Mouse (Mus musculus) activated CD4-positive, CD25-positive, alpha-beta regulatory T cell, adult 4 months (primary cell): Measurements from ENCODE around the gene Gm28305. TPM values are rescaled to one million over a fixed set of nuclear protein-coding genes. Genes with fewer than 3 reads are reported as not detected.

Experiments
- polyA plus RNA-seq, 2 experiments: library from polyadenylated mRNA; unstranded; fragments of 100-300 nt; shearing (Covaris generic); gene quantifications; one replicate each; pipeline ENCODE4 v1.2.1; 2017

The Gm28305 gene
- polyA plus RNA-seq, 2 experiments from 2014 or later: not detected

Other genes starting within 250 kb of the Gm28305 start
- gene Nphp3, start 38.1 kb upstream of the Gm28305 start, polyA plus RNA-seq: under 1 TPM; 0.23 to 0.82 TPM
- gene Uba5, start 22.5 kb downstream of the Gm28305 start, polyA plus RNA-seq: 10 to 100 TPM; 11.5 to 12.1 TPM
- 1 to 10 TPM; 5.9 to 6.8 TPM for gene Acad11, start 22.7 kb downstream of the Gm28305 start, polyA plus RNA-seq
- under 1 TPM; 0.51 to 0.73 TPM for gene Ackr4, start 86.3 kb downstream of the Gm28305 start, polyA plus RNA-seq
- gene Dnajc13, start 222.3 kb downstream of the Gm28305 start, polyA plus RNA-seq: 10 to 100 TPM; 16.9 to 23.4 TPM